ENCODE assay signal across 12 mouse cellular contexts in the genomic region with DNA sequence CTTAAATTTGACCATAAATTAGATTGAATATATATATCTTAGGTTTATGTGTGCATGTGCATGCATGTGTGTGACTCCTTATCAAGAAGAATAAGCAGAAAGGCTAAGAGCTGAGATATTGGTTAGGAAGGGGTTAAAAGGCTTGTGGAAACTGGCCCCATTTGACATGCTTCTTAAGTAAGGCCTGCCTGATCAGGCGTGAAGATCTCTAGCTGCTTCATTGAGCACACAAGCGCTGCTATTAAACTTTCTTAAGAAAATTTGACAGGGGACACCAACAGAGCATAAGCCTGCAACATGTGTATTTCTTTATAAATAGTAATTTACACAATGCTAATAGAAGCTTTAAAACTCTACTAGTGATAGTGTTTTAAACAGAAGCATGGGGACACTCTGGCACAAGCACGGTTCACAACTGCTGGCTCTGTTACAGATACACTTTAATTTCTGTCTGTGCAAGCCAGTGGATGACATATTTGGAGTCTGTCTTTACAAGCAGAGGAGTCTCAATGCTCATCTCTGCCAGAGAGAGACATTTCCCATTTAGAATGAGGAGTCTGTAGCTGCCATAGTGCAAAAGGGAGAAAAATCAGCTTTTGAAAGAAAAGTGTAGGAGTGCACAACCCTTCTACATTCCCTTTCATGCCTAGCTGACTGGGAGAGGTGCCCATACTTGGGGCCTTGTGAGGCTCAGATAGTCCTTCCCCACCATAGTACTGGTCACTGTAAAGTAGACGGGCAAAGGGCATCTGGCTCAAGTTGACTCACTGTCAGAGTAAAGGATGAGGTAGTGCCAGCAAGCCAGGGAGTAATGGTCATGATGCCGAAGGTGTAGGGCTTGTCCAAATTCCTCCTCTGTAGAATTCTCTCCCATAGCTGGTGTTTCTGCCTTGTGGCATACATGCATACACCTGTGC.
DNase-seq lines count a peak whose midpoint lies in the region; ATAC-seq and TF ChIP-seq lines count a peak whose summit lies in the region.
"Had no signal": no experiment of that assay in that cellular context is flagged by ENCODE, and none has a peak within 500 bp of the region (broad histone marks: within the 10 kb centered on the region; RNA-seq: fewer than 3 reads in every experiment).

No protein-coding gene starts in this region.

- peaks cover 9% of the 10 kb centered on the region; the same call in 1 of the 2 replicates for H3K4me1 ChIP-seq in hindbrain, postnatal 0 days (ENCODE audit: insufficient read depth, low read length)
- peaks cover 7% of the 10 kb centered on the region for H3K4me1 ChIP-seq in midbrain, embryonic 11.5 days (ENCODE audit: control insufficient read depth, insufficient read depth, low read length)
- H3K4me1 ChIP-seq in lung, postnatal 0 days (ENCODE audit: insufficient read depth, low read depth, low read length), result no peaks in the 10 kb centered on the region
- H3K4me1 ChIP-seq: limb, embryonic 13.5 days had no signal

- no peak overlapping the region for H3K4me3 ChIP-seq in hindbrain, postnatal 0 days (ENCODE audit: low read length)
- H3K4me3 ChIP-seq in midbrain, embryonic 11.5 days (ENCODE audit: low read depth, low read length), result no peak overlapping the region
- H3K4me3 ChIP-seq in lung, postnatal 0 days (ENCODE audit: low read depth, low read length), result no peak overlapping the region
- no peak overlapping the region for H3K4me3 ChIP-seq in left cerebral cortex, adult 2 months
- H3K4me3 ChIP-seq: limb, embryonic 13.5 days had no signal

- TF ChIP-seq CTCF in brain, embryonic 14.5 days (IDR thresholded peaks at IDR 0.05; ENCODE audit: borderline replicate concordance, extremely low read depth, insufficient read depth, insufficient read length), result no peak
- TF ChIP-seq CTCF in hindbrain, postnatal 0 days (IDR thresholded peaks at IDR 0.05; ENCODE audit: low read depth), result no peak
- TF ChIP-seq CTCF in lung, postnatal 0 days (IDR thresholded peaks at IDR 0.05), result no peak
- TF ChIP-seq CTCF in left cerebral cortex, adult 2 months (IDR thresholded peaks at IDR 0.05), result no peak

- TF ChIP-seq POLR2A in brain, embryonic 14.5 days (IDR thresholded peaks at IDR 0.05; ENCODE audit: borderline replicate concordance, extremely low read depth, insufficient read depth, insufficient read length, poor library complexity, severe bottlenecking), result no peak

- H3K27me3 ChIP-seq in hindbrain, postnatal 0 days (ENCODE audit: insufficient read depth, low read length), result no peaks in the 10 kb centered on the region
- H3K27me3 ChIP-seq in midbrain, embryonic 11.5 days (ENCODE audit: control insufficient read depth, insufficient read depth, low read length), result no peaks in the 10 kb centered on the region; the same call in 1 of the 2 replicates
- no peaks in the 10 kb centered on the region for H3K27me3 ChIP-seq in lung, postnatal 0 days (replicated peaks; ENCODE audit: insufficient read depth, low read length)
- H3K27me3 ChIP-seq: limb, embryonic 13.5 days had no signal

- intact Hi-C loops in left cerebral cortex, adult 2 months (cut with DNase I), result no loop called here

- no peak overlapping the region; the same call in 1 of the 2 replicates for H3K27ac ChIP-seq in hindbrain, postnatal 0 days
- no peak overlapping the region for H3K27ac ChIP-seq in midbrain, embryonic 11.5 days (ENCODE audit: low read depth, low read length)
- H3K27ac ChIP-seq in lung, postnatal 0 days (ENCODE audit: low read length), result no peak overlapping the region
- no peak overlapping the region for H3K27ac ChIP-seq in left cerebral cortex, adult 2 months
- H3K27ac ChIP-seq: limb, embryonic 13.5 days had no signal

- H3K4me2 ChIP-seq in hindbrain, postnatal 0 days (ENCODE audit: low read depth, low read length), result no peak overlapping the region
- H3K4me2 ChIP-seq in midbrain, embryonic 11.5 days, result no peak overlapping the region
- no peak overlapping the region for H3K4me2 ChIP-seq in lung, postnatal 0 days (replicated peaks; ENCODE audit: low read depth, low read length)
- H3K4me2 ChIP-seq: limb, embryonic 13.5 days had no signal

- H3K9ac ChIP-seq in hindbrain, postnatal 0 days (replicated peaks; ENCODE audit: low read length), result no peak overlapping the region
- no peak overlapping the region for H3K9ac ChIP-seq in midbrain, embryonic 11.5 days (ENCODE audit: low read length)
- H3K9ac ChIP-seq in lung, postnatal 0 days (replicated peaks; ENCODE audit: low read depth), result no peak overlapping the region
- H3K9ac ChIP-seq: limb, embryonic 13.5 days had no signal

- H3K36me3 ChIP-seq in hindbrain, postnatal 0 days (ENCODE audit: insufficient read depth, low read length), result no peaks in the 10 kb centered on the region
- H3K36me3 ChIP-seq in midbrain, embryonic 11.5 days (ENCODE audit: control insufficient read depth, insufficient read depth, low read length), result no peaks in the 10 kb centered on the region
- H3K36me3 ChIP-seq in lung, postnatal 0 days (ENCODE audit: insufficient read depth, low read length), result no peaks in the 10 kb centered on the region
- H3K36me3 ChIP-seq: limb, embryonic 13.5 days had no signal

- 20% methylated on average over 5 of the region's 5 CpGs for WGBS in hindbrain, postnatal 0 days
- WGBS in midbrain, embryonic 11.5 days, result 24% methylated on average over 5 of the region's 5 CpGs
- 56% methylated on average over 5 of the region's 5 CpGs for WGBS in lung, postnatal 0 days

- DNase-seq in brain, embryonic 14.5 days (ENCODE audit: low read depth), result peak; percentile 76
- peak; percentile 4 for DNase-seq in embryo, embryonic 9.5 days (ENCODE audit: extremely low spot score)
- peak; percentile 42 for DNase-seq in hindbrain, postnatal 0 days (ENCODE audit: low spot score)
- DNase-seq in midbrain, embryonic 11.5 days (ENCODE audit: low spot score, missing footprints), result peak; percentile 83
- no peak for DNase-seq in lung, postnatal 0 days (ENCODE audit: low spot score)
- DNase-seq in testis, postnatal 10 days (ENCODE audit: low spot score), result no peak
- DNase-seq in left cerebral cortex, adult 2 months (ENCODE audit: extremely low spot score in 1 of 2, low spot score in 2 of 2), result no peak
- DNase-seq: cerebellum, postnatal 36 days; heart, postnatal 10 days; lung, adult 2 months; thymus, postnatal 14 days had no signal

- peak; percentile 53; the same call in 1 of the 2 replicates for ATAC-seq in hindbrain, postnatal 0 days
- ATAC-seq in midbrain, embryonic 11.5 days (ENCODE audit: low FRiP score), result peak; percentile 54; the same call in 1 of the 2 replicates
- no peak for ATAC-seq in lung, postnatal 0 days

- no peak for TF ChIP-seq EP300 in lung, postnatal 0 days (IDR thresholded peaks at IDR 0.05)

- H3K9me3 ChIP-seq in hindbrain, postnatal 0 days (ENCODE audit: low read length), result no peaks in the 10 kb centered on the region
- H3K9me3 ChIP-seq in midbrain, embryonic 11.5 days (ENCODE audit: control insufficient read depth, low read length), result no peaks in the 10 kb centered on the region
- H3K9me3 ChIP-seq in lung, postnatal 0 days (ENCODE audit: low read length), result no peaks in the 10 kb centered on the region
- H3K9me3 ChIP-seq: limb, embryonic 13.5 days had no signal

Comparison
In these comparisons a context has a peak if more than half of its experiments do, and no peak if none do; other contexts are left out.
1. DNase-seq: peak in brain, embryonic 14.5 days (single experiment), embryo, embryonic 9.5 days (single experiment), hindbrain, postnatal 0 days (single experiment) and midbrain, embryonic 11.5 days (single experiment); none in lung, postnatal 0 days (single experiment), testis, postnatal 10 days (single experiment) and left cerebral cortex, adult 2 months (0 of 2).